8 mouse cellular contexts compared by ENCODE assay signal in genomic region chr1:165845366-165845765, GRCm38 (mm10). TPM values are rescaled to one million over a fixed set of nuclear protein-coding genes. Genes with fewer than 3 reads are reported as not detected.
DNase-seq lines count a peak whose midpoint lies in the region; ATAC-seq and TF ChIP-seq lines count a peak whose summit lies in the region.

No protein-coding gene starts in this region.

- no peaks in the 10 kb centered on the region for H3K9me3 ChIP-seq in intestine, embryonic 14.5 days (ENCODE audit: control insufficient read depth, low read length)
- no peaks in the 10 kb centered on the region for H3K9me3 ChIP-seq in stomach, postnatal 0 days (ENCODE audit: control insufficient read depth, low read length)

- no peaks in the 10 kb centered on the region for H3K4me1 ChIP-seq in embryonic fibroblast, embryonic 13.5 days (ENCODE audit: control insufficient read depth, insufficient read depth, low read length)
- H3K4me1 ChIP-seq in intestine, embryonic 14.5 days (replicated peaks; ENCODE audit: control insufficient read depth, insufficient read depth, low read length) = peaks cover 16% of the 10 kb centered on the region; the same call in 1 of the 2 replicates
- no peaks in the 10 kb centered on the region for H3K4me1 ChIP-seq in stomach, postnatal 0 days (replicated peaks; ENCODE audit: control insufficient read depth, insufficient read depth)

- TF ChIP-seq EP300 in stomach, postnatal 0 days (optimal IDR thresholded peaks at IDR 0.05) = no peak

- peak overlapping the region; percentile 36; the same call in 1 of the 2 replicates for H3K9ac ChIP-seq in intestine, embryonic 14.5 days (ENCODE audit: low read length)
- H3K9ac ChIP-seq in stomach, postnatal 0 days (ENCODE audit: low read length) = peak overlapping the region; percentile 41

- ATAC-seq in intestine, embryonic 14.5 days (replicated peaks; ENCODE audit: low FRiP score, low TSS enrichment, low read depth) = no peak
- peak; percentile 51 for ATAC-seq in megakaryocyte progenitor cell, adult 5-6 weeks (replicated peaks; ENCODE audit: poor library complexity)
- ATAC-seq in stomach, postnatal 0 days (ENCODE audit: low FRiP score, low TSS enrichment) = no peak
- no peak for ATAC-seq in cerebellum, adult (ENCODE audit: insufficient number of reproducible peaks, low FRiP score, low TSS enrichment)

- peak overlapping the region; percentile 93 for H3K4me2 ChIP-seq in intestine, embryonic 14.5 days (ENCODE audit: low read length)
- peak overlapping the region; percentile 99 for H3K4me2 ChIP-seq in stomach, postnatal 0 days (replicated peaks; ENCODE audit: low read depth)

- DNase-seq in urinary bladder, postnatal 14 days (ENCODE audit: low spot score) = peak; percentile 22
- no peak for DNase-seq in urinary bladder, postnatal 25 days (ENCODE audit: low spot score)
- DNase-seq in intestine, embryonic 14.5 days (ENCODE audit: low spot score) = no peak
- no peak for DNase-seq in stomach, postnatal 0 days (ENCODE audit: low spot score)
- DNase-seq in layer of hippocampus, adult 18-20 months (ENCODE audit: low spot score in 2 of 2) = no peak

- no peaks in the 10 kb centered on the region for H3K36me3 ChIP-seq in intestine, embryonic 14.5 days (ENCODE audit: control insufficient read depth, insufficient read depth, low read length)
- H3K36me3 ChIP-seq in stomach, postnatal 0 days (ENCODE audit: control insufficient read depth, insufficient read depth, low read length) = no peaks in the 10 kb centered on the region

- TF ChIP-seq POLR2A in embryonic fibroblast, embryonic 13.5 days (IDR thresholded peaks at IDR 0.05; ENCODE audit: low read depth, low read length) = no peak

- peak overlapping the region; percentile 37 for H3K4me3 ChIP-seq in embryonic fibroblast, embryonic 13.5 days (ENCODE audit: insufficient read depth, low read length)
- H3K4me3 ChIP-seq in intestine, embryonic 14.5 days (ENCODE audit: low read depth, low read length) = peak overlapping the region; percentile 43
- H3K4me3 ChIP-seq in stomach, postnatal 0 days (ENCODE audit: low read depth, low read length) = peak overlapping the region; percentile 53

- peaks cover 56% of the 10 kb centered on the region for H3K27me3 ChIP-seq in intestine, embryonic 14.5 days (replicated peaks; ENCODE audit: control insufficient read depth, insufficient read depth, low read length)
- no peaks in the 10 kb centered on the region; the same call in 1 of the 2 replicates for H3K27me3 ChIP-seq in stomach, postnatal 0 days (ENCODE audit: control insufficient read depth, insufficient read depth, low read length)

- no peak for TF ChIP-seq CTCF in embryonic fibroblast, embryonic 13.5 days (IDR thresholded peaks at IDR 0.05; ENCODE audit: borderline replicate concordance, insufficient read depth, low read length)
- TF ChIP-seq CTCF in stomach, postnatal 0 days (IDR thresholded peaks at IDR 0.05; ENCODE audit: low read depth) = no peak

- 7% methylated on average over 14 of the region's 14 CpGs for WGBS in intestine, embryonic 14.5 days
- 11% methylated on average over 14 of the region's 14 CpGs for WGBS in stomach, postnatal 0 days

- no peak overlapping the region for H3K27ac ChIP-seq in embryonic fibroblast, embryonic 13.5 days (ENCODE audit: insufficient read depth, low read length)
- no peak overlapping the region for H3K27ac ChIP-seq in intestine, embryonic 14.5 days (ENCODE audit: low read depth)
- no peak overlapping the region for H3K27ac ChIP-seq in stomach, postnatal 0 days (replicated peaks)

RNA-seq across cellular contexts. Expression of gene Cd247, which starts 56.9 kb away (rescaled TPM):
- polyA plus RNA-seq in embryonic fibroblast, embryonic 13.5 days (2011; ENCODE audit: insufficient read length, low read depth, missing spikeins) = not detected in 2 replicates
- 0.81 and 1.6 TPM in 2 replicates for polyA plus RNA-seq in intestine, embryonic 14.5 days (2014; fragmentation: Nextera tagmentation; extraction: Ambion mirVana)
- 0.12 TPM in 1 of 2 replicates, not detected in the other for total RNA-seq in megakaryocyte progenitor cell, adult 5-6 weeks (2015)
- total RNA-seq in megakaryocyte progenitor cell, adult 5-6 weeks (2017) = 0.29 and 1.2 TPM in 2 replicates
- polyA plus RNA-seq in stomach, postnatal 0 days (2015; fragmentation: Nextera tagmentation; extraction: Ambion mirVana) = 0.24 and 0.52 TPM in 2 replicates
- total RNA-seq in layer of hippocampus, adult 18-20 months (2021) = not detected
